11 mouse cellular contexts compared by ENCODE assay signal in genomic region chr6:23156357-23156756, GRCm38 (mm10). TPM values are rescaled to one million over a fixed set of nuclear protein-coding genes. Genes with fewer than 3 reads are reported as not detected.
A peak's percentile ranks its signal among the peaks of the same experiment; 100 is the strongest.
DNase-seq lines count a peak whose midpoint lies in the region; ATAC-seq and TF ChIP-seq lines count a peak whose summit lies in the region.
"Not testable (repeated sequence)": the region's sequence is repeated elsewhere in the genome, so short reads cannot be mapped to it uniquely, and the experiment has no call there.
"Had no signal": no experiment of that assay in that cellular context is flagged by ENCODE, and none has a peak within 500 bp of the region (broad histone marks: within the 10 kb centered on the region; RNA-seq: fewer than 3 reads in every experiment).

No protein-coding gene starts in this region.

- not testable (repeated sequence) for H3K27me3 ChIP-seq in E14TG2a.4 (ENCODE audit: insufficient read depth, low read length)

- not testable (repeated sequence) for DNase-seq in layer of hippocampus, adult 2 months (ENCODE audit: low spot score in 2 of 2)

- peaks cover 13% of the 10 kb centered on the region for H3K4me1 ChIP-seq in E14TG2a.4 (replicated peaks; ENCODE audit: low read depth, low read length)

- H3K36me3 ChIP-seq in E14TG2a.4 (ENCODE audit: insufficient read depth, low read length): not testable (repeated sequence)

- H3K9me3 ChIP-seq in E14TG2a.4 (ENCODE audit: low read length): not testable (repeated sequence)

- not testable (repeated sequence) for H3K4me3 ChIP-seq in E14TG2a.4 (replicated peaks; ENCODE audit: low read length); layer of hippocampus, adult 2 months

- peak; percentile 13 for TF ChIP-seq CTCF in E14TG2a.4 (conservative IDR thresholded peaks at IDR 0.05; ENCODE audit: low read length)
- TF ChIP-seq CTCF in layer of hippocampus, adult 2 months (conservative IDR thresholded peaks at IDR 0.05): peak; percentile 12; the same call in 1 of the 2 replicates

- H3K27ac ChIP-seq in layer of hippocampus, adult 2 months: not testable (repeated sequence)

- ATAC-seq in common myeloid progenitor, adult 5-6 weeks (replicated peaks; ENCODE audit: low read depth, poor library complexity, severe bottlenecking): peak; percentile 82
- ATAC-seq in granulocyte monocyte progenitor cell, adult 5-6 weeks (replicated peaks; ENCODE audit: poor library complexity, severe bottlenecking): peak; percentile 50; the same call in 1 of the 2 replicates
- ATAC-seq in hematopoietic stem cell, adult 5-6 weeks (replicated peaks in 1 of 2; ENCODE audit: insufficient read depth in 1 of 2, low FRiP score in 2 of 2, low TSS enrichment in 1 of 2, low read depth in 1 of 2, poor library complexity in 2 of 2, severe bottlenecking in 2 of 2): peak; percentile 53 to 59; a peak in 3 of 4 replicates
- peak; percentile 64 for ATAC-seq in megakaryocyte progenitor cell, adult 5-6 weeks (replicated peaks; ENCODE audit: poor library complexity)
- 0 out of 2 replicates have a peak, but pooled peaks have one; percentile 41 for ATAC-seq in megakaryocyte-erythroid progenitor cell, adult 5-6 weeks (replicated peaks; ENCODE audit: low FRiP score, low TSS enrichment, poor library complexity, severe bottlenecking)
- 0 out of 2 replicates have a peak, but pooled peaks have one; percentile 13 for ATAC-seq in neutrophil, adult 5-6 weeks (ENCODE audit: extremely low read depth, insufficient number of reproducible peaks, low FRiP score, poor library complexity, severe bottlenecking)

RNA-seq across cellular contexts. Expression of gene Aass, which starts 23.6 kb away (rescaled TPM):
- not detected in 2 replicates for total RNA-seq in common myeloid progenitor, adult 5-6 weeks (2017)
- total RNA-seq in granulocyte monocyte progenitor cell, adult 5-6 weeks (2014; fragmentation: Nextera tagmentation): not detected in 2 replicates
- not detected in 2 replicates for total RNA-seq in granulocyte monocyte progenitor cell, adult 5-6 weeks (2017)
- total RNA-seq in hematopoietic stem cell, adult 5-6 weeks (2017): not detected in 2 replicates
- total RNA-seq in layer of hippocampus, adult 2 months (2021): 1 to 10 TPM; 3.7 to 5.2 TPM
- total RNA-seq in megakaryocyte progenitor cell, adult 5-6 weeks (2015): 0.20 TPM in 1 of 2 replicates, not detected in the other
- total RNA-seq in megakaryocyte progenitor cell, adult 5-6 weeks (2017): not detected in 2 replicates
- not detected in 2 replicates for total RNA-seq in megakaryocyte-erythroid progenitor cell, adult 5-6 weeks (2014; fragmentation: Nextera tagmentation)
- total RNA-seq in megakaryocyte-erythroid progenitor cell, adult 5-6 weeks (2017): not detected in 2 replicates
- total RNA-seq in neutrophil, adult 5-6 weeks (2017): not detected in 2 replicates
- total RNA-seq: CH12.LX, G1E, MEL had no signal

Comparison
In these comparisons a context has a peak if more than half of its experiments do, and no peak if none do; other contexts are left out.
1. ATAC-seq: peak in every context shown above with its lines; median percentile 82 in common myeloid progenitor, adult 5-6 weeks; 64 in megakaryocyte progenitor cell, adult 5-6 weeks; 56 in hematopoietic stem cell, adult 5-6 weeks; 50 in granulocyte monocyte progenitor cell, adult 5-6 weeks; 41 in megakaryocyte-erythroid progenitor cell, adult 5-6 weeks; 13 in neutrophil, adult 5-6 weeks.